Mouse (Mus musculus): ENCODE results near the gene Slc22a8. TPM values are rescaled to one million over a fixed set of nuclear protein-coding genes. Genes with fewer than 3 reads are reported as not detected.

Slc22a8 gene
- polyA plus RNA-seq, 1 experiment from 2014 or later, result 9.2 TPM

GRCm38 (mm10) chr19:8571746-8572145, 19.3 kb upstream of the Slc22a8 start:
- no peak overlapping the region for H3K4me3 ChIP-seq (replicated peaks; ENCODE audit: low read length)
- no peak for DNase-seq (ENCODE audit: low spot score)
- no peaks in the 10 kb centered on the region for H3K36me3 ChIP-seq (replicated peaks; ENCODE audit: control insufficient read depth, insufficient read depth)
- no peaks in the 10 kb centered on the region for H3K27me3 ChIP-seq (ENCODE audit: control insufficient read depth, insufficient read depth, low read length)
- WGBS, result 70% methylated on average over 7 of the region's 7 CpGs
- H3K4me1 ChIP-seq (replicated peaks; ENCODE audit: control insufficient read depth, insufficient read depth, low read length), result 0 out of 2 replicates have a peak, but pooled peaks cover 5% of the 10 kb centered on the region
- no peak overlapping the region for H3K4me2 ChIP-seq (replicated peaks)
- no peak for ATAC-seq (ENCODE audit: low FRiP score)
- no peak overlapping the region for H3K9ac ChIP-seq
- H3K27ac ChIP-seq, result no peak overlapping the region; the same call in 1 of the 2 replicates
- H3K9me3 ChIP-seq (ENCODE audit: control insufficient read depth, low read length), result no peaks in the 10 kb centered on the region

GRCm38 (mm10) chr19:8572485-8572884, 18.6 kb upstream of the Slc22a8 start:
- Histone ChIP-seq H3K4me1 (replicated peaks; ENCODE audit: control insufficient read depth, insufficient read depth, low read length) (0 out of 2 replicates have a peak, but pooled peaks cover 5% of the 10 kb centered on the region), H3K27ac (no peak overlapping the region), H3K4me3 (replicated peaks; ENCODE audit: low read length) (no peak overlapping the region), H3K9ac (no peak overlapping the region), H3K4me2 (replicated peaks) (no peak overlapping the region), H3K36me3 (replicated peaks; ENCODE audit: control insufficient read depth, insufficient read depth) (no peaks in the 10 kb centered on the region), H3K27me3 (ENCODE audit: control insufficient read depth, insufficient read depth, low read length) (no peaks in the 10 kb centered on the region), H3K9me3 (ENCODE audit: control insufficient read depth, low read length) (no peaks in the 10 kb centered on the region)
- 36% methylated on average over 3 of the region's 3 CpGs for WGBS
- no peak for DNase-seq (ENCODE audit: low spot score)
- ATAC-seq (ENCODE audit: low FRiP score), result no peak

- no peak overlapping the region for H3K27ac ChIP-seq
- H3K9me3 ChIP-seq (ENCODE audit: control insufficient read depth, low read length), result no peaks in the 10 kb centered on the region
- H3K4me1 ChIP-seq (replicated peaks; ENCODE audit: control insufficient read depth, insufficient read depth, low read length), result peaks cover 8% of the 10 kb centered on the region
- no peaks in the 10 kb centered on the region for H3K36me3 ChIP-seq (replicated peaks; ENCODE audit: control insufficient read depth, insufficient read depth)
- DNase-seq (ENCODE audit: low spot score), result no peak
- no peak overlapping the region for H3K9ac ChIP-seq
- no peak for ATAC-seq (ENCODE audit: low FRiP score)
- no peak overlapping the region for H3K4me2 ChIP-seq (replicated peaks)
- H3K27me3 ChIP-seq (ENCODE audit: control insufficient read depth, insufficient read depth, low read length), result no peaks in the 10 kb centered on the region
- H3K4me3 ChIP-seq (replicated peaks; ENCODE audit: low read length), result no peak overlapping the region
- WGBS, result 90% methylated on average over 4 of the region's 4 CpGs
Observed at GRCm38 (mm10) chr19:8577432-8577831, 13.6 kb upstream of the Slc22a8 start.

- WGBS, result 9% methylated on average over 24 of the region's 24 CpGs
- Histone ChIP-seq H3K36me3 (replicated peaks; ENCODE audit: control insufficient read depth, insufficient read depth) (no peaks in the 10 kb centered on the region), H3K9ac (peak overlapping the region; percentile 50), H3K4me2 (replicated peaks) (peak overlapping the region; percentile 62), H3K27me3 (ENCODE audit: control insufficient read depth, insufficient read depth, low read length) (no peaks in the 10 kb centered on the region), H3K9me3 (ENCODE audit: control insufficient read depth, low read length) (no peaks in the 10 kb centered on the region), H3K4me1 (replicated peaks; ENCODE audit: control insufficient read depth, insufficient read depth, low read length) (peaks cover 8% of the 10 kb centered on the region), H3K27ac (no peak overlapping the region; the same call in 1 of the 2 replicates), H3K4me3 (replicated peaks; ENCODE audit: low read length) (peak overlapping the region; percentile 26)
- peak; percentile 69 for ATAC-seq (ENCODE audit: low FRiP score)
- DNase-seq (ENCODE audit: low spot score), result peak; percentile 83
Observed at GRCm38 (mm10) chr19:8578293-8578969, 12.6 kb upstream of the Slc22a8 start.

GRCm38 (mm10) chr19:8578970-8579342, 12.1 kb upstream of the Slc22a8 start:
- no peak overlapping the region; the same call in 1 of the 2 replicates for H3K27ac ChIP-seq
- ATAC-seq (ENCODE audit: low FRiP score), result no peak; the same call in 1 of the 2 replicates
- H3K4me1 ChIP-seq (replicated peaks; ENCODE audit: control insufficient read depth, insufficient read depth, low read length), result peaks cover 8% of the 10 kb centered on the region
- H3K9me3 ChIP-seq (ENCODE audit: control insufficient read depth, low read length), result no peaks in the 10 kb centered on the region
- peak overlapping the region; percentile 26; the same call in 1 of the 2 replicates for H3K4me3 ChIP-seq (replicated peaks; ENCODE audit: low read length)
- no peaks in the 10 kb centered on the region for H3K36me3 ChIP-seq (replicated peaks; ENCODE audit: control insufficient read depth, insufficient read depth)
- DNase-seq (ENCODE audit: low spot score), result no peak
- peak overlapping the region; percentile 50 for H3K9ac ChIP-seq
- no peaks in the 10 kb centered on the region for H3K27me3 ChIP-seq (ENCODE audit: control insufficient read depth, insufficient read depth, low read length)
- peak overlapping the region; percentile 62 for H3K4me2 ChIP-seq (replicated peaks)
- WGBS, result 55% methylated on average over 2 of the region's 2 CpGs

GRCm38 (mm10) chr19:8585298-8585697, 5.8 kb upstream of the Slc22a8 start:
- no peaks in the 10 kb centered on the region for H3K27me3 ChIP-seq (ENCODE audit: control insufficient read depth, insufficient read depth, low read length)
- H3K4me3 ChIP-seq (replicated peaks; ENCODE audit: low read length), result no peak overlapping the region
- H3K4me2 ChIP-seq (replicated peaks), result no peak overlapping the region
- H3K9ac ChIP-seq, result no peak overlapping the region
- WGBS, result 90% methylated on average over 3 of the region's 3 CpGs
- no peaks in the 10 kb centered on the region for H3K4me1 ChIP-seq (replicated peaks; ENCODE audit: control insufficient read depth, insufficient read depth, low read length)
- H3K36me3 ChIP-seq (replicated peaks; ENCODE audit: control insufficient read depth, insufficient read depth), result no peaks in the 10 kb centered on the region
- H3K9me3 ChIP-seq (ENCODE audit: control insufficient read depth, low read length), result no peaks in the 10 kb centered on the region
- no peak for DNase-seq (ENCODE audit: low spot score)
- H3K27ac ChIP-seq, result no peak overlapping the region
- no peak for ATAC-seq (ENCODE audit: low FRiP score)

GRCm38 (mm10) chr19:8585899-8586298, 5.2 kb upstream of the Slc22a8 start:
- 91% methylated on average over 2 of the region's 2 CpGs for WGBS
- ATAC-seq (ENCODE audit: low FRiP score), result no peak
- no peaks in the 10 kb centered on the region for H3K4me1 ChIP-seq (replicated peaks; ENCODE audit: control insufficient read depth, insufficient read depth, low read length)

GRCm38 (mm10) chr19:8586350-8586749, 4.7 kb upstream of the Slc22a8 start:
- ATAC-seq (ENCODE audit: low FRiP score), result no peak

More at GRCm38 (mm10) chr19:8585899-8586298, 5.2 kb upstream of the Slc22a8 start:
- no peak overlapping the region for H3K4me3 ChIP-seq (replicated peaks; ENCODE audit: low read length)
- no peaks in the 10 kb centered on the region for H3K27me3 ChIP-seq (ENCODE audit: control insufficient read depth, insufficient read depth, low read length)
- no peak for DNase-seq (ENCODE audit: low spot score)
- H3K36me3 ChIP-seq (replicated peaks; ENCODE audit: control insufficient read depth, insufficient read depth), result no peaks in the 10 kb centered on the region
- H3K4me2 ChIP-seq (replicated peaks), result no peak overlapping the region
- no peak overlapping the region for H3K9ac ChIP-seq
- no peak overlapping the region for H3K27ac ChIP-seq
- H3K9me3 ChIP-seq (ENCODE audit: control insufficient read depth, low read length), result no peaks in the 10 kb centered on the region

GRCm38 (mm10) chr19:8587315-8587714, 3.7 kb upstream of the Slc22a8 start:
- WGBS, result 79% methylated on average over 1 of the region's 1 CpGs
- Histone ChIP-seq H3K4me1 (replicated peaks; ENCODE audit: control insufficient read depth, insufficient read depth, low read length) (no peaks in the 10 kb centered on the region), H3K27ac (no peak overlapping the region), H3K36me3 (replicated peaks; ENCODE audit: control insufficient read depth, insufficient read depth) (no peaks in the 10 kb centered on the region), H3K27me3 (ENCODE audit: control insufficient read depth, insufficient read depth, low read length) (no peaks in the 10 kb centered on the region), H3K9ac (no peak overlapping the region), H3K4me3 (replicated peaks; ENCODE audit: low read length) (no peak overlapping the region), H3K9me3 (ENCODE audit: control insufficient read depth, low read length) (no peaks in the 10 kb centered on the region), H3K4me2 (replicated peaks) (no peak overlapping the region)
- ATAC-seq (ENCODE audit: low FRiP score), result no peak
- DNase-seq (ENCODE audit: low spot score), result no peak

More at GRCm38 (mm10) chr19:8586350-8586749, 4.7 kb upstream of the Slc22a8 start:
- no peak for DNase-seq (ENCODE audit: low spot score)
- H3K4me3 ChIP-seq (replicated peaks; ENCODE audit: low read length), result no peak overlapping the region
- no peak overlapping the region for H3K9ac ChIP-seq
- whole genome bisulfite sequencing, result 60% methylated on average over 3 of the region's 3 CpGs
- H3K27me3 ChIP-seq (ENCODE audit: control insufficient read depth, insufficient read depth, low read length), result no peaks in the 10 kb centered on the region
- no peak overlapping the region for H3K27ac ChIP-seq
- H3K36me3 ChIP-seq (replicated peaks; ENCODE audit: control insufficient read depth, insufficient read depth), result no peaks in the 10 kb centered on the region
- H3K9me3 ChIP-seq (ENCODE audit: control insufficient read depth, low read length), result no peaks in the 10 kb centered on the region
- H3K4me2 ChIP-seq (replicated peaks), result no peak overlapping the region
- no peaks in the 10 kb centered on the region for H3K4me1 ChIP-seq (replicated peaks; ENCODE audit: control insufficient read depth, insufficient read depth, low read length)

All from hindbrain, embryonic 14.5 days (tissue).